Mouse (Mus musculus): Measurements from ENCODE around the gene Itga3. TPM values are rescaled to one million over a fixed set of nuclear protein-coding genes. Genes with fewer than 3 reads are reported as not detected.
A peak's percentile ranks its signal among the peaks of the same experiment; 100 is the strongest.
"Not testable (repeated sequence)": the region's sequence is repeated elsewhere in the genome, so short reads cannot be mapped to it uniquely, and the experiment has no call there.

Itga3 gene
- total RNA-seq, 4 experiments from 2014 or later: 40.8 to 74.6 (median 49.9) TPM

- no peak for DNase-seq
Observed at GRCm38 (mm10) chr11:95032945-95033344, 43.7 kb downstream of the Itga3 start.

GRCm38 (mm10) chr11:95027850-95028470 is 48.6 kb downstream of the Itga3 start:
- no peak for DNase-seq

- DNase-seq: no peak
Observed at GRCm38 (mm10) chr11:95026849-95027248, 49.8 kb downstream of the Itga3 start.

- DNase-seq: no peak
Observed at GRCm38 (mm10) chr11:95026090-95026542, 50.5 kb downstream of the Itga3 start.

GRCm38 (mm10) chr11:95025227-95026012 is 51.2 kb downstream of the Itga3 start:
- DNase-seq: no peak

GRCm38 (mm10) chr11:95024439-95025184 is 52.0 kb downstream of the Itga3 start:
- no peak for DNase-seq

- no peak for DNase-seq
Observed at GRCm38 (mm10) chr11:95023481-95023880, 53.1 kb downstream of the Itga3 start.

GRCm38 (mm10) chr11:95022237-95022992 is 54.2 kb downstream of the Itga3 start:
- no peak for DNase-seq

- DNase-seq: no peak
Observed at GRCm38 (mm10) chr11:95015484-95015883, 61.1 kb downstream of the Itga3 start.

GRCm38 (mm10) chr11:95012487-95012886 is 64.1 kb downstream of the Itga3 start:
- no peak for DNase-seq

GRCm38 (mm10) chr11:95012075-95012474 is 64.5 kb downstream of the Itga3 start:
- no peak for DNase-seq

GRCm38 (mm10) chr11:95011416-95011815 is 65.2 kb downstream of the Itga3 start:
- DNase-seq: no peak

GRCm38 (mm10) chr11:95010841-95011403 is 65.7 kb downstream of the Itga3 start:
- DNase-seq: not testable (repeated sequence)

GRCm38 (mm10) chr11:95010141-95010739 is 66.4 kb downstream of the Itga3 start:
- no peak for DNase-seq

- DNase-seq: no peak
Observed at GRCm38 (mm10) chr11:95009629-95010014, 67.0 kb downstream of the Itga3 start, which contains the start of gene Samd14. Gene Samd14, plus strand, starts transcription at chr11:95009879.

GRCm38 (mm10) chr11:95008661-95009628 is 67.7 kb downstream of the Itga3 start:
- DNase-seq: no peak

GRCm38 (mm10) chr11:95007418-95007817 is 69.2 kb downstream of the Itga3 start:
- no peak for DNase-seq

GRCm38 (mm10) chr11:95006525-95007219 is 69.9 kb downstream of the Itga3 start:
- DNase-seq: peak; percentile 75

GRCm38 (mm10) chr11:95006038-95006437 is 70.6 kb downstream of the Itga3 start:
- no peak for DNase-seq

GRCm38 (mm10) chr11:95004937-95005198 is 71.7 kb downstream of the Itga3 start:
- no peak for DNase-seq

Data from adrenal gland, adult 8-10 months (tissue).